Mouse (Mus musculus) gastrocnemius, postnatal 14 days (tissue): ENCODE data around the gene Ergic2. TPM values are rescaled to one million over a fixed set of nuclear protein-coding genes. Genes with fewer than 3 reads are reported as not detected.
"Not testable (repeated sequence)": the region's sequence is repeated elsewhere in the genome, so short reads cannot be mapped to it uniquely, and the experiment has no call there.

Source experiments
- DNase-seq: peaks from one replicate; pipeline ENCODE4 v3.0.0; 2021; ENCODE audit warnings: mixed read lengths
- intact Hi-C: fragments of 180-260 bp; cut with DNase I; formaldehyde crosslinking; loops from one replicate; pipeline ENCODE4 v1.15.1; 2025; ENCODE audit warnings: low total_unique reads
- total RNA-seq, 2 experiments: library from RNA; stranded (reverse); gene quantifications; 2 replicates each; pipeline ENCODE4 v1.2.3; 2021

The Ergic2 gene
- total RNA-seq, 2 experiments from 2014 or later, result 48.4 to 55.7 TPM

GRCm38 (mm10) chr6:148218235-148219076 lies 6.3 kb upstream of the Ergic2 start:
- no peak for DNase-seq
- intact Hi-C loops, result no loop called here

- intact Hi-C loops, result no loop called here
- no peak for DNase-seq
Measured at GRCm38 (mm10) chr6:148216752-148217151, 4.6 kb upstream of the Ergic2 start.

- intact Hi-C loops, result no loop called here
- DNase-seq, result peak; percentile 11
Measured at GRCm38 (mm10) chr6:148214765-148215164, 2.6 kb upstream of the Ergic2 start.

- no peak for DNase-seq
- intact Hi-C loops, result no loop called here
Measured at GRCm38 (mm10) chr6:148211391-148211876, 740 bp downstream of the Ergic2 start.

GRCm38 (mm10) chr6:148207522-148207921 lies 4.7 kb downstream of the Ergic2 start:
- intact Hi-C loops, result no loop called here
- no peak for DNase-seq

GRCm38 (mm10) chr6:148205134-148205533 lies 7.0 kb downstream of the Ergic2 start:
- intact Hi-C loops, result no loop called here

GRCm38 (mm10) chr6:148199729-148200128 lies 12.4 kb downstream of the Ergic2 start:
- DNase-seq, result no peak
- intact Hi-C loops, result no loop called here

More at GRCm38 (mm10) chr6:148205134-148205533, 7.0 kb downstream of the Ergic2 start:
- no peak for DNase-seq

- no peak for DNase-seq
- intact Hi-C loops, result no loop called here
Measured at GRCm38 (mm10) chr6:148199177-148199576, 13.0 kb downstream of the Ergic2 start.

GRCm38 (mm10) chr6:148193972-148194701 lies 18.0 kb downstream of the Ergic2 start:
- intact Hi-C loops, result no loop called here

GRCm38 (mm10) chr6:148185694-148186093 lies 26.5 kb downstream of the Ergic2 start:
- intact Hi-C loops, result no loop called here
- DNase-seq, result no peak

More at GRCm38 (mm10) chr6:148193972-148194701, 18.0 kb downstream of the Ergic2 start:
- no peak for DNase-seq

GRCm38 (mm10) chr6:148172904-148173303 lies 39.3 kb downstream of the Ergic2 start:
- intact Hi-C loops, result no loop called here
- DNase-seq, result no peak

GRCm38 (mm10) chr6:148152305-148152704 lies 59.9 kb downstream of the Ergic2 start:
- intact Hi-C loops, DNase-seq: not testable (repeated sequence)

GRCm38 (mm10) chr6:148142421-148142820 lies 69.8 kb downstream of the Ergic2 start:
- intact Hi-C loops, result no loop called here
- DNase-seq, result no peak

- no peak for DNase-seq
- intact Hi-C loops, result no loop called here
Measured at GRCm38 (mm10) chr6:148141874-148142273, 70.3 kb downstream of the Ergic2 start.

- intact Hi-C loops, result no loop called here
- DNase-seq, result no peak
Measured at GRCm38 (mm10) chr6:148139288-148139995, 72.7 kb downstream of the Ergic2 start.

- DNase-seq, result peak; percentile 75
- intact Hi-C loops, result no loop called here
Measured at GRCm38 (mm10) chr6:148135769-148136382, 76.3 kb downstream of the Ergic2 start.

GRCm38 (mm10) chr6:148133536-148133935 lies 78.6 kb downstream of the Ergic2 start:
- DNase-seq, result no peak
- intact Hi-C loops, result no loop called here

- no peak for DNase-seq
- intact Hi-C loops, result no loop called here
Measured at GRCm38 (mm10) chr6:148132314-148132713, 79.9 kb downstream of the Ergic2 start.
